Mouse (Mus musculus): Measurements from ENCODE around the gene Slamf1. TPM values are rescaled to one million over a fixed set of nuclear protein-coding genes. Genes with fewer than 3 reads are reported as not detected.
"Not testable (repeated sequence)": the region's sequence is repeated elsewhere in the genome, so short reads cannot be mapped to it uniquely, and the experiment has no call there.

Slamf1 gene
- total RNA-seq, 1 experiment from 2014 or later = 4.6 TPM

- ATAC-seq (replicated peaks; ENCODE audit: low read depth, poor library complexity, severe bottlenecking) = no peak
These were observed 30.9 kb downstream of the Slamf1 start for GRCm38 (mm10) chr1:171797840-171798239.

GRCm38 (mm10) chr1:171799648-171800047 lies 32.7 kb downstream of the Slamf1 start:
- ATAC-seq (replicated peaks; ENCODE audit: low read depth, poor library complexity, severe bottlenecking) = no peak

GRCm38 (mm10) chr1:171811048-171811447 lies 44.1 kb downstream of the Slamf1 start:
- ATAC-seq (replicated peaks; ENCODE audit: low read depth, poor library complexity, severe bottlenecking) = not testable (repeated sequence)

- peak; percentile 99 for ATAC-seq (replicated peaks; ENCODE audit: low read depth, poor library complexity, severe bottlenecking)
These were observed 48.9 kb downstream of the Slamf1 start for GRCm38 (mm10) chr1:171815545-171816439.

GRCm38 (mm10) chr1:171816991-171817390 lies 50.1 kb downstream of the Slamf1 start:
- ATAC-seq (replicated peaks; ENCODE audit: low read depth, poor library complexity, severe bottlenecking) = peak; percentile 41; the same call in 1 of the 2 replicates

GRCm38 (mm10) chr1:171821331-171821730 lies 54.4 kb downstream of the Slamf1 start:
- ATAC-seq (replicated peaks; ENCODE audit: low read depth, poor library complexity, severe bottlenecking) = peak; percentile 16; the same call in 1 of the 2 replicates

- no peak for ATAC-seq (replicated peaks; ENCODE audit: low read depth, poor library complexity, severe bottlenecking)
These were observed 58.5 kb downstream of the Slamf1 start for GRCm38 (mm10) chr1:171825462-171825861.

GRCm38 (mm10) chr1:171826164-171826563 lies 59.2 kb downstream of the Slamf1 start:
- ATAC-seq (replicated peaks; ENCODE audit: low read depth, poor library complexity, severe bottlenecking) = peak; percentile 67

- peak; percentile 93 for ATAC-seq (replicated peaks; ENCODE audit: low read depth, poor library complexity, severe bottlenecking)
These were observed 60.7 kb downstream of the Slamf1 start for GRCm38 (mm10) chr1:171827674-171828073.

- peak; percentile 50; the same call in 1 of the 2 replicates for ATAC-seq (replicated peaks; ENCODE audit: low read depth, poor library complexity, severe bottlenecking)
These were observed 72.6 kb downstream of the Slamf1 start, which contains the start of gene Cd84 for GRCm38 (mm10) chr1:171839488-171839887. Gene Cd84, plus strand, starts transcription at chr1:171839697.

GRCm38 (mm10) chr1:171840450-171841023 lies 73.6 kb downstream of the Slamf1 start:
- peak; percentile 78 for ATAC-seq (replicated peaks; ENCODE audit: low read depth, poor library complexity, severe bottlenecking)

- ATAC-seq (replicated peaks; ENCODE audit: low read depth, poor library complexity, severe bottlenecking) = peak; percentile 56
These were observed 78.3 kb downstream of the Slamf1 start for GRCm38 (mm10) chr1:171845035-171845754.

- peak; percentile 52 for ATAC-seq (replicated peaks; ENCODE audit: low read depth, poor library complexity, severe bottlenecking)
These were observed 81.3 kb downstream of the Slamf1 start for GRCm38 (mm10) chr1:171848201-171848600.

- no peak for ATAC-seq (replicated peaks; ENCODE audit: low read depth, poor library complexity, severe bottlenecking)
These were observed 81.8 kb downstream of the Slamf1 start for GRCm38 (mm10) chr1:171848757-171849156.

- ATAC-seq (replicated peaks; ENCODE audit: low read depth, poor library complexity, severe bottlenecking) = peak; percentile 81
These were observed 82.5 kb downstream of the Slamf1 start for GRCm38 (mm10) chr1:171849454-171849853.

Other genes with a start within 250 kb of the Slamf1 start
- gene Itln1, start 231.8 kb upstream of the Slamf1 start, total RNA-seq (2017) = not detected in 2 replicates
- 15.5 and 18.8 TPM in 2 replicates for gene Cd244a, start 207.9 kb upstream of the Slamf1 start, total RNA-seq (2017)
- 20.2 and 27.0 TPM in 2 replicates for gene Ly9, start 159.7 kb upstream of the Slamf1 start, total RNA-seq (2017)
- gene Slamf7, start 114.1 kb upstream of the Slamf1 start, total RNA-seq (2017) = 0.27 and 1.0 TPM in 2 replicates
- 104 and 153 TPM in 2 replicates for gene Cd48, start 85.1 kb upstream of the Slamf1 start, total RNA-seq (2017)
- 63.3 and 80.2 TPM in 2 replicates for gene Cd84, start 72.6 kb downstream of the Slamf1 start, total RNA-seq (2017)
- gene Gm10521, start 128.5 kb downstream of the Slamf1 start, total RNA-seq (2017) = 1.8 and 2.6 TPM in 2 replicates
- gene Slamf6, start 150.4 kb downstream of the Slamf1 start, total RNA-seq (2017) = 0.10 and 0.87 TPM in 2 replicates

All from common myeloid progenitor, adult 5-6 weeks (primary cell).